Mouse (Mus musculus) CH12.LX (cell line): ENCODE data around the gene Hpn.

ENCODE experiments used
- CTCF ChIP-seq, 2 experiments: IDR thresholded peaks in 1 of 2; conservative IDR thresholded peaks in 1 of 2; 2 replicates each; pipeline ENCODE4 v1.5.1; 2011 to 2012; ENCODE audit warnings: low read depth in 2 of 2, low read length in 2 of 2, improper control_type of control experiment in 1 of 2, inconsistent platforms in 1 of 2, mild to moderate bottlenecking in 1 of 2, moderate library complexity in 1 of 2
- E2F4 ChIP-seq: IDR thresholded peaks from 2 replicates; pipeline ENCODE4 v1.6.1; 2011; ENCODE audit warnings: low read depth, low read length, improper control_type of control experiment; ENCODE audit not compliant: insufficient replicate concordance
- MAFK ChIP-seq: IDR thresholded peaks from 2 replicates; pipeline ENCODE4 v1.6.1; 2011; ENCODE audit warnings: low read length, improper control_type of control experiment; ENCODE audit not compliant: insufficient replicate concordance
- MAX ChIP-seq: IDR thresholded peaks from 2 replicates; pipeline ENCODE4 v1.6.1; 2011; ENCODE audit warnings: low read length, improper control_type of control experiment
- MAZ ChIP-seq: IDR thresholded peaks from 2 replicates; pipeline ENCODE4 v1.6.1; 2012; ENCODE audit warnings: low read depth, mild to moderate bottlenecking, inconsistent platforms, low read length, improper control_type of control experiment, moderate library complexity
- MEF2A ChIP-seq: IDR thresholded peaks from 2 replicates; pipeline ENCODE4 v1.6.1; 2014; ENCODE audit warnings: low read depth, mild to moderate bottlenecking, inconsistent platforms, low read length, improper control_type of control experiment, borderline replicate concordance
- MYC ChIP-seq: IDR thresholded peaks from 2 replicates; pipeline ENCODE4 v1.6.1; 2011; ENCODE audit warnings: low read depth, mild to moderate bottlenecking, improper control_type of control experiment, low read length
- POLR2A ChIP-seq: IDR thresholded peaks from 2 replicates; pipeline ENCODE4 v1.6.1; 2011; ENCODE audit warnings: low read depth, mild to moderate bottlenecking, improper control_type of control experiment, low read length
- POLR2AphosphoS2 ChIP-seq: IDR thresholded peaks from 2 replicates; pipeline ENCODE4 v1.6.1; 2011; ENCODE audit warnings: low read depth, low read length, improper control_type of control experiment
- USF1 ChIP-seq: IDR thresholded peaks from 2 replicates; pipeline ENCODE4 v1.6.1; 2014; ENCODE audit warnings: low read depth, mild to moderate bottlenecking, inconsistent platforms, low read length, improper control_type of control experiment
- ZMIZ1 ChIP-seq: IDR thresholded peaks from 2 replicates; pipeline ENCODE4 v1.6.1; 2012; ENCODE audit warnings: low read depth, mild to moderate bottlenecking, inconsistent platforms, low read length, improper control_type of control experiment
- ZNF384 ChIP-seq: IDR thresholded peaks from 2 replicates; pipeline ENCODE4 v1.6.1; 2012; ENCODE audit warnings: low read depth, low read length, improper control_type of control experiment, inconsistent platforms

GRCm38 (mm10) chr7:31054661-31055320 lies 60.3 kb downstream of the Hpn start:
- TF ChIP-seq CTCF (conservative IDR thresholded peaks at IDR 0.05 in 1 of 2, IDR thresholded peaks at IDR 0.05 in 1 of 2; ENCODE audit: low read depth in 2 of 2, low read length in 2 of 2), result no peak
- no peak for TF ChIP-seq MAFK
- no peak for TF ChIP-seq USF1
- no peak for TF ChIP-seq POLR2AphosphoS2
- TF ChIP-seq E2F4, result no peak
- no peak for TF ChIP-seq MAX
- TF ChIP-seq MAZ, result no peak
- no peak for TF ChIP-seq MEF2A
- no peak for TF ChIP-seq POLR2A
- no peak for TF ChIP-seq MYC
- TF ChIP-seq ZNF384, result no peak
- TF ChIP-seq ZMIZ1, result no peak
